Mouse (Mus musculus): ENCODE measurements around the gene A830031A19Rik. TPM values are rescaled to one million over a fixed set of nuclear protein-coding genes. Genes with fewer than 3 reads are reported as not detected.
A peak's percentile ranks its signal among the peaks of the same experiment; 100 is the strongest.

The A830031A19Rik gene
- polyA plus RNA-seq (2012; rRNA removed), result not detected in 2 replicates

- peaks cover 4% of the 10 kb centered on the region; the same call in 1 of the 2 replicates for H3K27me3 ChIP-seq (ENCODE audit: control insufficient read depth, insufficient read depth, low read length)
- H3K36me3 ChIP-seq (ENCODE audit: control insufficient read depth, insufficient read depth, low read length), result 0 out of 2 replicates have a peak, but pooled peaks cover 2% of the 10 kb centered on the region
- peak within 1 kb of the TSS; percentile 70 for H3K4me3 ChIP-seq (ENCODE audit: extremely low read depth, insufficient read depth, insufficient read length)
- no peaks in the 10 kb centered on the region for H3K4me1 ChIP-seq (ENCODE audit: control insufficient read depth, insufficient read depth, insufficient read length)
- WGBS, result 2% methylated on average over 11 of the region's 11 CpGs
- TF ChIP-seq POLR2A (IDR thresholded peaks at IDR 0.05; ENCODE audit: low read depth, low read length) (no peak), CTCF (IDR thresholded peaks at IDR 0.05; ENCODE audit: extremely low read depth, insufficient read depth, insufficient read length, insufficient replicate concordance) (no peak)
- DNase-seq (ENCODE audit: low read depth in 1 of 2, low spot score in 2 of 2), result no peak
- H3K27ac ChIP-seq (ENCODE audit: insufficient read depth, low read length), result peak within 1 kb of the TSS; percentile 94
Measured at GRCm38 (mm10) chr11:24074634-24075104, at the start of gene A830031A19Rik. Gene A830031A19Rik, minus strand, starts transcription at chr11:24075054.

GRCm38 (mm10) chr11:24123991-24124390, 49.1 kb upstream of the A830031A19Rik start:
- no peak for TF ChIP-seq CTCF (IDR thresholded peaks at IDR 0.05; ENCODE audit: extremely low read depth, insufficient read depth, insufficient read length, insufficient replicate concordance)
- no peak for TF ChIP-seq POLR2A (IDR thresholded peaks at IDR 0.05; ENCODE audit: low read depth, low read length)
- Histone ChIP-seq H3K4me3 (ENCODE audit: extremely low read depth, insufficient read depth, insufficient read length) (no peak overlapping the region), H3K27me3 (ENCODE audit: control insufficient read depth, insufficient read depth, low read length) (no peaks in the 10 kb centered on the region), H3K4me1 (ENCODE audit: control insufficient read depth, insufficient read depth, insufficient read length) (peaks cover 29% of the 10 kb centered on the region; the same call in 1 of the 2 replicates), H3K36me3 (ENCODE audit: control insufficient read depth, insufficient read depth, low read length) (peaks cover 4% of the 10 kb centered on the region), H3K27ac (ENCODE audit: insufficient read depth, low read length) (no peak overlapping the region)
- no peak for DNase-seq (ENCODE audit: low read depth in 1 of 2, low spot score in 2 of 2)
- 56% methylated on average over 2 of the region's 2 CpGs for WGBS

- H3K27ac ChIP-seq (ENCODE audit: insufficient read depth, low read length), result no peak overlapping the region
- no peak for DNase-seq (ENCODE audit: low read depth in 1 of 2, low spot score in 2 of 2)
- no peak overlapping the region for H3K4me3 ChIP-seq (ENCODE audit: extremely low read depth, insufficient read depth, insufficient read length)
- peaks cover 4% of the 10 kb centered on the region for H3K36me3 ChIP-seq (ENCODE audit: control insufficient read depth, insufficient read depth, low read length)
- no peaks in the 10 kb centered on the region for H3K27me3 ChIP-seq (ENCODE audit: control insufficient read depth, insufficient read depth, low read length)
- H3K4me1 ChIP-seq (ENCODE audit: control insufficient read depth, insufficient read depth, insufficient read length), result peaks cover 23% of the 10 kb centered on the region; the same call in 1 of the 2 replicates
- TF ChIP-seq POLR2A (IDR thresholded peaks at IDR 0.05; ENCODE audit: low read depth, low read length), result no peak
- no peak for TF ChIP-seq CTCF (IDR thresholded peaks at IDR 0.05; ENCODE audit: extremely low read depth, insufficient read depth, insufficient read length, insufficient replicate concordance)
- WGBS, result 79% methylated on average over 7 of the region's 7 CpGs
Measured at GRCm38 (mm10) chr11:24122899-24123298, 48.0 kb upstream of the A830031A19Rik start.

- no peak for DNase-seq (ENCODE audit: low read depth in 1 of 2, low spot score in 2 of 2)
- H3K4me3 ChIP-seq (ENCODE audit: extremely low read depth, insufficient read depth, insufficient read length), result no peak overlapping the region
- H3K4me1 ChIP-seq (ENCODE audit: control insufficient read depth, insufficient read depth, insufficient read length), result peaks cover 22% of the 10 kb centered on the region; the same call in 1 of the 2 replicates
- H3K36me3 ChIP-seq (ENCODE audit: control insufficient read depth, insufficient read depth, low read length), result peaks cover 5% of the 10 kb centered on the region; the same call in 1 of the 2 replicates
- no peaks in the 10 kb centered on the region for H3K27me3 ChIP-seq (ENCODE audit: control insufficient read depth, insufficient read depth, low read length)
- WGBS, result 87% methylated on average over 9 of the region's 9 CpGs
- TF ChIP-seq POLR2A (IDR thresholded peaks at IDR 0.05; ENCODE audit: low read depth, low read length), result no peak
- no peak for TF ChIP-seq CTCF (IDR thresholded peaks at IDR 0.05; ENCODE audit: extremely low read depth, insufficient read depth, insufficient read length, insufficient replicate concordance)
- no peak overlapping the region for H3K27ac ChIP-seq (ENCODE audit: insufficient read depth, low read length)
Measured at GRCm38 (mm10) chr11:24121136-24121535, 46.3 kb upstream of the A830031A19Rik start.

- Histone ChIP-seq H3K4me1 (ENCODE audit: control insufficient read depth, insufficient read depth, insufficient read length) (peaks cover 24% of the 10 kb centered on the region), H3K36me3 (ENCODE audit: control insufficient read depth, insufficient read depth, low read length) (peaks cover 7% of the 10 kb centered on the region; the same call in 1 of the 2 replicates), H3K4me3 (ENCODE audit: extremely low read depth, insufficient read depth, insufficient read length) (no peak overlapping the region), H3K27ac (ENCODE audit: insufficient read depth, low read length) (no peak overlapping the region), H3K27me3 (ENCODE audit: control insufficient read depth, insufficient read depth, low read length) (no peaks in the 10 kb centered on the region)
- no peak for DNase-seq (ENCODE audit: low read depth in 1 of 2, low spot score in 2 of 2)
- TF ChIP-seq POLR2A (IDR thresholded peaks at IDR 0.05; ENCODE audit: low read depth, low read length) (no peak), CTCF (IDR thresholded peaks at IDR 0.05; ENCODE audit: extremely low read depth, insufficient read depth, insufficient read length, insufficient replicate concordance) (no peak)
- 78% methylated on average over 7 of the region's 7 CpGs for WGBS
Measured at GRCm38 (mm10) chr11:24116582-24117318, 41.9 kb upstream of the A830031A19Rik start.

- WGBS, result 62% methylated on average over 2 of the region's 2 CpGs
- H3K27ac ChIP-seq (ENCODE audit: insufficient read depth, low read length), result no peak overlapping the region
- no peak overlapping the region for H3K4me3 ChIP-seq (ENCODE audit: extremely low read depth, insufficient read depth, insufficient read length)
Measured at GRCm38 (mm10) chr11:24116041-24116440, 41.2 kb upstream of the A830031A19Rik start.

More at GRCm38 (mm10) chr11:24116041-24116440, 41.2 kb upstream of the A830031A19Rik start:
- Histone ChIP-seq H3K36me3 (ENCODE audit: control insufficient read depth, insufficient read depth, low read length) (peaks cover 7% of the 10 kb centered on the region; the same call in 1 of the 2 replicates), H3K4me1 (ENCODE audit: control insufficient read depth, insufficient read depth, insufficient read length) (peaks cover 20% of the 10 kb centered on the region), H3K27me3 (ENCODE audit: control insufficient read depth, insufficient read depth, low read length) (no peaks in the 10 kb centered on the region)
- no peak for DNase-seq (ENCODE audit: low read depth in 1 of 2, low spot score in 2 of 2)
- TF ChIP-seq POLR2A (IDR thresholded peaks at IDR 0.05; ENCODE audit: low read depth, low read length) (no peak), CTCF (IDR thresholded peaks at IDR 0.05; ENCODE audit: extremely low read depth, insufficient read depth, insufficient read length, insufficient replicate concordance) (no peak)
